Comparison of ENCODE assay signal across 24 mouse cellular contexts in the genomic region with DNA sequence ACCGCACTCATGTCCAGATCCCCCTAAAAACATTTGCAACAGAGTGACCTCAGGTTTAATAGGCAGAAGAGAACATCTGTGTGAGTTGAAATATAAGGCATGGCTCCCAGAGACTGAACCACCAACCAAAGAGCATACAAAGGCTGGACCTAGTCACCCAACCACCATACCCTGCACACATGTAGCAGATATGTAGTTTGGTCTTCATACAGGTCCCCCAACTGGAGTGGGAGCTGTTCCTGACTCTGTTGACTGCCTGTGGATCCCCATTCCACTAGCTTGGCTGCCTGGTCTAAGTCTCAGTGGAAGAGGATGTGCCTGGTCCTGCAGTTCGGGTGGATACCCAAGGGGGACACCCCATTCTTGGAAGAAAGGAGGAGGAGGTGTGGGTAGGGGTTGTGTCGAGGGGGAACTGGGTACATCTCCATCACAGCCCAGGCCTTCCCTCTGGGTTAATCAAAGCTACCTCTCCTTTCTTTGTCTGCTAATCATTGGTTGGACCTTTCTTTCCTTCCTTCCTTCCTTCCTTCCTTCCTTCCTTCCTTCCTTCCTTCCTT. TPM values are rescaled to one million over a fixed set of nuclear protein-coding genes. Genes with fewer than 3 reads are reported as not detected.
DNase-seq lines count a peak whose midpoint lies in the region; ATAC-seq and TF ChIP-seq lines count a peak whose summit lies in the region.
"Had no signal": no experiment of that assay in that cellular context is flagged by ENCODE, and none has a peak within 500 bp of the region (broad histone marks: within the 10 kb centered on the region; RNA-seq: fewer than 3 reads in every experiment).

No protein-coding gene starts in this region.

- no peak for DNase-seq in forebrain, postnatal 0 days
- no peak for DNase-seq in midbrain, embryonic 14.5 days
- DNase-seq in left cerebral cortex, adult 9 months (ENCODE audit: low spot score in 2 of 2), result no peak
- no peak for DNase-seq in liver
- no peak for DNase-seq in spleen, postnatal 4 days (ENCODE audit: low spot score in 2 of 2)
- DNase-seq: adrenal gland, postnatal 25 days; cerebellum, adult 8-10 months; gastrocnemius, postnatal 14 days; heart, adult 18-20 months; heart, postnatal 10 days; kidney, adult 18-20 months; kidney, postnatal 4 days; left cerebral cortex, postnatal 4 days; lung, postnatal 36 days had no signal

- WGBS in forebrain, embryonic 12.5 days, result 67% methylated on average over 3 of the region's 3 CpGs
- 47% methylated on average over 3 of the region's 3 CpGs for WGBS in forebrain, postnatal 0 days
- 66% methylated on average over 3 of the region's 3 CpGs for WGBS in forebrain, embryonic 13.5 days
- WGBS in hindbrain, embryonic 13.5 days, result 74% methylated on average over 3 of the region's 3 CpGs
- 54% methylated on average over 3 of the region's 3 CpGs for WGBS in midbrain, embryonic 14.5 days

- no peak overlapping the region for H3K9ac ChIP-seq in forebrain, embryonic 12.5 days
- H3K9ac ChIP-seq in forebrain, postnatal 0 days, result no peak overlapping the region
- H3K9ac ChIP-seq in forebrain, embryonic 13.5 days, result no peak overlapping the region
- H3K9ac ChIP-seq in hindbrain, embryonic 13.5 days, result no peak overlapping the region
- no peak overlapping the region for H3K9ac ChIP-seq in midbrain, embryonic 14.5 days (replicated peaks; ENCODE audit: low read length)
- H3K9ac ChIP-seq: embryonic facial prominence, embryonic 15.5 days; heart, embryonic 12.5 days; limb, embryonic 15.5 days; liver, embryonic 15.5 days; lung, embryonic 15.5 days had no signal

- ATAC-seq in forebrain, embryonic 12.5 days (ENCODE audit: low FRiP score), result peak; percentile 30
- no peak for ATAC-seq in forebrain, postnatal 0 days
- peak; percentile 34 for ATAC-seq in forebrain, embryonic 13.5 days
- ATAC-seq in hindbrain, embryonic 13.5 days (ENCODE audit: low FRiP score), result 0 out of 2 replicates have a peak, but pooled peaks have one; percentile 63
- ATAC-seq in midbrain, embryonic 14.5 days (ENCODE audit: low FRiP score, low TSS enrichment), result peak; percentile 37; the same call in 1 of the 2 replicates
- ATAC-seq: CD4-positive, CD25-positive, alpha-beta regulatory T cell, adult 4 months had no signal

- H3K27me3 ChIP-seq in forebrain, embryonic 12.5 days, result no peaks in the 10 kb centered on the region
- no peaks in the 10 kb centered on the region for H3K27me3 ChIP-seq in forebrain, postnatal 0 days (ENCODE audit: insufficient read depth, low read length)
- no peaks in the 10 kb centered on the region for H3K27me3 ChIP-seq in forebrain, embryonic 13.5 days
- H3K27me3 ChIP-seq in hindbrain, embryonic 13.5 days, result no peaks in the 10 kb centered on the region
- no peaks in the 10 kb centered on the region for H3K27me3 ChIP-seq in midbrain, embryonic 14.5 days (ENCODE audit: control insufficient read depth, insufficient read depth, low read length)
- H3K27me3 ChIP-seq: embryonic facial prominence, embryonic 15.5 days; heart, embryonic 12.5 days; limb, embryonic 15.5 days; liver, embryonic 15.5 days; lung, embryonic 15.5 days; megakaryocyte, embryonic 14.5 days had no signal

- H3K9me3 ChIP-seq in forebrain, embryonic 12.5 days, result no peaks in the 10 kb centered on the region
- no peaks in the 10 kb centered on the region for H3K9me3 ChIP-seq in forebrain, postnatal 0 days (ENCODE audit: low read length)
- no peaks in the 10 kb centered on the region for H3K9me3 ChIP-seq in forebrain, embryonic 13.5 days (replicated peaks)
- no peaks in the 10 kb centered on the region for H3K9me3 ChIP-seq in hindbrain, embryonic 13.5 days
- no peaks in the 10 kb centered on the region for H3K9me3 ChIP-seq in midbrain, embryonic 14.5 days (ENCODE audit: control insufficient read depth, low read length)
- H3K9me3 ChIP-seq: embryonic facial prominence, embryonic 15.5 days; heart, embryonic 12.5 days; limb, embryonic 15.5 days; liver, embryonic 15.5 days; lung, embryonic 15.5 days; megakaryocyte, embryonic 14.5 days had no signal

- H3K4me3 ChIP-seq in forebrain, embryonic 12.5 days (replicated peaks), result no peak overlapping the region
- no peak overlapping the region for H3K4me3 ChIP-seq in forebrain, postnatal 0 days (ENCODE audit: low read depth, low read length)
- H3K4me3 ChIP-seq in forebrain, embryonic 13.5 days, result no peak overlapping the region
- H3K4me3 ChIP-seq in hindbrain, embryonic 13.5 days, result no peak overlapping the region
- no peak overlapping the region for H3K4me3 ChIP-seq in midbrain, embryonic 14.5 days (replicated peaks; ENCODE audit: low read depth, low read length)
- H3K4me3 ChIP-seq: embryonic facial prominence, embryonic 15.5 days; heart, embryonic 12.5 days; limb, embryonic 15.5 days; liver, embryonic 15.5 days; lung, embryonic 15.5 days; megakaryocyte, embryonic 14.5 days had no signal

- no peaks in the 10 kb centered on the region for H3K4me1 ChIP-seq in forebrain, embryonic 12.5 days
- H3K4me1 ChIP-seq in forebrain, postnatal 0 days (ENCODE audit: insufficient read depth), result no peaks in the 10 kb centered on the region
- H3K4me1 ChIP-seq in forebrain, embryonic 13.5 days, result no peaks in the 10 kb centered on the region
- H3K4me1 ChIP-seq in hindbrain, embryonic 13.5 days (replicated peaks), result no peaks in the 10 kb centered on the region
- H3K4me1 ChIP-seq in midbrain, embryonic 14.5 days (ENCODE audit: control insufficient read depth, insufficient read depth, low read length), result no peaks in the 10 kb centered on the region
- H3K4me1 ChIP-seq: embryonic facial prominence, embryonic 15.5 days; heart, embryonic 12.5 days; liver, embryonic 15.5 days; lung, embryonic 15.5 days; megakaryocyte, embryonic 14.5 days had no signal

- H3K36me3 ChIP-seq in forebrain, embryonic 12.5 days (replicated peaks), result no peaks in the 10 kb centered on the region
- H3K36me3 ChIP-seq in forebrain, postnatal 0 days (ENCODE audit: insufficient read depth), result no peaks in the 10 kb centered on the region
- H3K36me3 ChIP-seq in forebrain, embryonic 13.5 days (ENCODE audit: poor library complexity, severe bottlenecking), result no peaks in the 10 kb centered on the region
- H3K36me3 ChIP-seq in hindbrain, embryonic 13.5 days, result no peaks in the 10 kb centered on the region
- no peaks in the 10 kb centered on the region for H3K36me3 ChIP-seq in midbrain, embryonic 14.5 days (ENCODE audit: control insufficient read depth, insufficient read depth, low read length)
- H3K36me3 ChIP-seq: embryonic facial prominence, embryonic 15.5 days; heart, embryonic 12.5 days; limb, embryonic 15.5 days; liver, embryonic 15.5 days; lung, embryonic 15.5 days had no signal

- no peak overlapping the region for H3K27ac ChIP-seq in forebrain, embryonic 12.5 days
- H3K27ac ChIP-seq in forebrain, postnatal 0 days (ENCODE audit: low read depth, low read length), result no peak overlapping the region
- H3K27ac ChIP-seq in forebrain, embryonic 13.5 days, result no peak overlapping the region
- no peak overlapping the region for H3K27ac ChIP-seq in hindbrain, embryonic 13.5 days
- no peak overlapping the region for H3K27ac ChIP-seq in midbrain, embryonic 14.5 days (replicated peaks; ENCODE audit: low read depth, low read length)
- H3K27ac ChIP-seq: embryonic facial prominence, embryonic 15.5 days; liver, embryonic 15.5 days; lung, embryonic 15.5 days had no signal

- no peak overlapping the region for H3K4me2 ChIP-seq in forebrain, embryonic 12.5 days
- no peak overlapping the region for H3K4me2 ChIP-seq in forebrain, postnatal 0 days (ENCODE audit: low read depth)
- H3K4me2 ChIP-seq in forebrain, embryonic 13.5 days, result no peak overlapping the region
- H3K4me2 ChIP-seq in hindbrain, embryonic 13.5 days, result no peak overlapping the region
- H3K4me2 ChIP-seq in midbrain, embryonic 14.5 days (ENCODE audit: low read length), result no peak overlapping the region
- H3K4me2 ChIP-seq: embryonic facial prominence, embryonic 15.5 days; heart, embryonic 12.5 days; limb, embryonic 15.5 days; liver, embryonic 15.5 days; lung, embryonic 15.5 days had no signal

- no peak for TF ChIP-seq CTCF in forebrain, postnatal 0 days (IDR thresholded peaks at IDR 0.05; ENCODE audit: low read depth)

RNA-seq across cellular contexts. Expression of gene Gas2, which starts 45.5 kb away (rescaled TPM):
- 29.8 and 30.4 TPM in 2 replicates for polyA plus RNA-seq in forebrain, embryonic 12.5 days (2016; fragmentation: Nextera tagmentation; extraction: Ambion mirVana)
- total RNA-seq in forebrain, postnatal 0 days (2014; rRNA removed), result 17.5 and 51.6 TPM in 2 replicates
- polyA plus RNA-seq in forebrain, postnatal 0 days (2015; fragmentation: Nextera tagmentation; extraction: Ambion mirVana), result 10.0 and 14.9 TPM in 2 replicates
- polyA plus RNA-seq in forebrain, embryonic 13.5 days (2015; fragmentation: Nextera tagmentation; extraction: Ambion mirVana), result 22.8 and 25.0 TPM in 2 replicates
- polyA plus RNA-seq in hindbrain, embryonic 13.5 days (2015; fragmentation: Nextera tagmentation; extraction: Ambion mirVana), result 13.0 and 16.6 TPM in 2 replicates
- 13.8 and 20.9 TPM in 2 replicates for polyA plus RNA-seq in midbrain, embryonic 14.5 days (2014; fragmentation: Nextera tagmentation; extraction: Ambion mirVana)

RNA-seq across cellular contexts. Expression of gene Fancf, which starts 45.7 kb away (rescaled TPM):
- 12.4 and 16.8 TPM in 2 replicates for polyA plus RNA-seq in forebrain, embryonic 12.5 days (2016; fragmentation: Nextera tagmentation; extraction: Ambion mirVana)
- 8.8 and 17.8 TPM in 2 replicates for total RNA-seq in forebrain, postnatal 0 days (2014; rRNA removed)
- polyA plus RNA-seq in forebrain, postnatal 0 days (2015; fragmentation: Nextera tagmentation; extraction: Ambion mirVana), result 9.1 TPM in 2 replicates
- polyA plus RNA-seq in forebrain, embryonic 13.5 days (2015; fragmentation: Nextera tagmentation; extraction: Ambion mirVana), result 3.6 and 5.2 TPM in 2 replicates
- polyA plus RNA-seq in hindbrain, embryonic 13.5 days (2015; fragmentation: Nextera tagmentation; extraction: Ambion mirVana), result 6.4 and 7.5 TPM in 2 replicates
- 11.6 and 12.1 TPM in 2 replicates for polyA plus RNA-seq in midbrain, embryonic 14.5 days (2014; fragmentation: Nextera tagmentation; extraction: Ambion mirVana)
